Mouse (Mus musculus): ENCODE results near the gene Tnip1. TPM values are rescaled to one million over a fixed set of nuclear protein-coding genes. Genes with fewer than 3 reads are reported as not detected.
A peak's percentile ranks its signal among the peaks of the same experiment; 100 is the strongest.

Gene Tnip1
- polyA plus RNA-seq, 1 experiment from 2014 or later: 23.6 TPM

- no peaks in the 10 kb centered on the region for H3K27me3 ChIP-seq (replicated peaks)
- ATAC-seq (ENCODE audit: insufficient number of reproducible peaks, low FRiP score): no peak
- no peak overlapping the region for H3K9ac ChIP-seq
- no peak overlapping the region for H3K4me3 ChIP-seq
- H3K9me3 ChIP-seq (replicated peaks): no peaks in the 10 kb centered on the region
- 0 out of 2 replicates have a peak, but pooled peaks cover under 1% of the 10 kb centered on the region for H3K4me1 ChIP-seq (replicated peaks)
- H3K27ac ChIP-seq (ENCODE audit: poor library complexity, severe bottlenecking): no peak overlapping the region
- no peaks in the 10 kb centered on the region for H3K36me3 ChIP-seq
- 48% methylated on average over 7 of the region's 7 CpGs for WGBS
- no peak overlapping the region for H3K4me2 ChIP-seq
These were observed 70.6 kb downstream of the Tnip1 start for GRCm38 (mm10) chr11:54892091-54892490.

- ATAC-seq (ENCODE audit: insufficient number of reproducible peaks, low FRiP score): no peak
- no peak overlapping the region for H3K4me3 ChIP-seq
- H3K36me3 ChIP-seq: no peaks in the 10 kb centered on the region
- H3K4me2 ChIP-seq: no peak overlapping the region
- no peaks in the 10 kb centered on the region for H3K9me3 ChIP-seq (replicated peaks)
- no peak overlapping the region for H3K9ac ChIP-seq
- no peaks in the 10 kb centered on the region for H3K4me1 ChIP-seq (replicated peaks)
- H3K27me3 ChIP-seq (replicated peaks): no peaks in the 10 kb centered on the region
- no peak overlapping the region for H3K27ac ChIP-seq (ENCODE audit: poor library complexity, severe bottlenecking)
- 81% methylated on average over 5 of the region's 5 CpGs for WGBS
These were observed 71.4 kb downstream of the Tnip1 start for GRCm38 (mm10) chr11:54891341-54891740.

- Histone ChIP-seq H3K27ac (ENCODE audit: poor library complexity, severe bottlenecking) (no peak overlapping the region), H3K9ac (no peak overlapping the region), H3K4me3 (no peak overlapping the region), H3K4me1 (replicated peaks) (peaks cover 16% of the 10 kb centered on the region), H3K36me3 (no peaks in the 10 kb centered on the region), H3K27me3 (replicated peaks) (no peaks in the 10 kb centered on the region), H3K4me2 (no peak overlapping the region), H3K9me3 (replicated peaks) (no peaks in the 10 kb centered on the region)
- no peak for ATAC-seq (ENCODE audit: insufficient number of reproducible peaks, low FRiP score)
- WGBS: 62% methylated on average over 6 of the region's 6 CpGs
These were observed 74.8 kb downstream of the Tnip1 start for GRCm38 (mm10) chr11:54887927-54888326.

GRCm38 (mm10) chr11:54885406-54885805 lies 77.3 kb downstream of the Tnip1 start:
- peaks cover 38% of the 10 kb centered on the region for H3K4me1 ChIP-seq (replicated peaks)
- H3K9me3 ChIP-seq (replicated peaks): no peaks in the 10 kb centered on the region
- peak overlapping the region; percentile 7; the same call in 1 of the 2 replicates for H3K9ac ChIP-seq
- H3K27ac ChIP-seq (ENCODE audit: poor library complexity, severe bottlenecking): no peak overlapping the region
- H3K36me3 ChIP-seq: no peaks in the 10 kb centered on the region
- ATAC-seq (ENCODE audit: insufficient number of reproducible peaks, low FRiP score): no peak
- no peaks in the 10 kb centered on the region for H3K27me3 ChIP-seq (replicated peaks)
- H3K4me3 ChIP-seq: no peak overlapping the region
- WGBS: 92% methylated on average over 2 of the region's 2 CpGs
- H3K4me2 ChIP-seq: no peak overlapping the region

GRCm38 (mm10) chr11:54884937-54885336 lies 77.8 kb downstream of the Tnip1 start:
- Histone ChIP-seq H3K9me3 (replicated peaks) (no peaks in the 10 kb centered on the region), H3K9ac (peak overlapping the region; percentile 7; the same call in 1 of the 2 replicates), H3K4me3 (no peak overlapping the region), H3K4me2 (no peak overlapping the region), H3K36me3 (no peaks in the 10 kb centered on the region), H3K27ac (ENCODE audit: poor library complexity, severe bottlenecking) (peak overlapping the region; percentile 25; the same call in 1 of the 2 replicates), H3K27me3 (replicated peaks) (no peaks in the 10 kb centered on the region), H3K4me1 (replicated peaks) (peaks cover 43% of the 10 kb centered on the region)
- ATAC-seq (ENCODE audit: insufficient number of reproducible peaks, low FRiP score): peak; percentile 41; the same call in 1 of the 2 replicates
- WGBS: 19% methylated on average over 5 of the region's 5 CpGs

GRCm38 (mm10) chr11:54884197-54884828 lies 78.4 kb downstream of the Tnip1 start:
- Histone ChIP-seq H3K9me3 (replicated peaks) (no peaks in the 10 kb centered on the region), H3K4me1 (replicated peaks) (peaks cover 48% of the 10 kb centered on the region), H3K27ac (ENCODE audit: poor library complexity, severe bottlenecking) (peak overlapping the region; percentile 23; the same call in 1 of the 2 replicates), H3K9ac (no peak overlapping the region), H3K4me3 (no peak overlapping the region), H3K4me2 (no peak overlapping the region), H3K27me3 (replicated peaks) (no peaks in the 10 kb centered on the region), H3K36me3 (no peaks in the 10 kb centered on the region)
- WGBS: 77% methylated on average over 5 of the region's 5 CpGs
- no peak for ATAC-seq (ENCODE audit: insufficient number of reproducible peaks, low FRiP score)

GRCm38 (mm10) chr11:54882671-54883070 lies 80.0 kb downstream of the Tnip1 start:
- H3K9ac ChIP-seq: no peak overlapping the region

GRCm38 (mm10) chr11:54881051-54881474 lies 81.7 kb downstream of the Tnip1 start:
- Histone ChIP-seq H3K9me3 (replicated peaks) (no peaks in the 10 kb centered on the region), H3K9ac (peak overlapping the region; percentile 4; the same call in 1 of the 2 replicates), H3K36me3 (no peaks in the 10 kb centered on the region), H3K4me3 (no peak overlapping the region), H3K27me3 (replicated peaks) (no peaks in the 10 kb centered on the region), H3K4me1 (replicated peaks) (peaks cover 48% of the 10 kb centered on the region), H3K4me2 (no peak overlapping the region), H3K27ac (ENCODE audit: poor library complexity, severe bottlenecking) (peak overlapping the region; percentile 87)
- ATAC-seq (ENCODE audit: insufficient number of reproducible peaks, low FRiP score): 0 out of 2 replicates have a peak, but pooled peaks have one; percentile 44
- 4% methylated on average over 2 of the region's 2 CpGs for WGBS

More at GRCm38 (mm10) chr11:54882671-54883070, 80.0 kb downstream of the Tnip1 start:
- Histone ChIP-seq H3K4me2 (no peak overlapping the region), H3K9me3 (replicated peaks) (no peaks in the 10 kb centered on the region), H3K4me3 (no peak overlapping the region), H3K4me1 (replicated peaks) (peaks cover 48% of the 10 kb centered on the region), H3K27ac (ENCODE audit: poor library complexity, severe bottlenecking) (peak overlapping the region; percentile 90), H3K27me3 (replicated peaks) (no peaks in the 10 kb centered on the region), H3K36me3 (no peaks in the 10 kb centered on the region)
- ATAC-seq (ENCODE audit: insufficient number of reproducible peaks, low FRiP score): 0 out of 2 replicates have a peak, but pooled peaks have one; percentile 30
- WGBS: 10% methylated on average over 8 of the region's 8 CpGs

GRCm38 (mm10) chr11:54879922-54880321 lies 82.8 kb downstream of the Tnip1 start:
- peak; percentile 74 for ATAC-seq (ENCODE audit: insufficient number of reproducible peaks, low FRiP score)
- H3K4me3 ChIP-seq: no peak overlapping the region
- H3K9me3 ChIP-seq (replicated peaks): no peaks in the 10 kb centered on the region
- H3K27me3 ChIP-seq (replicated peaks): no peaks in the 10 kb centered on the region
- no peaks in the 10 kb centered on the region for H3K36me3 ChIP-seq
- H3K4me2 ChIP-seq: peak overlapping the region; percentile 14
- 3% methylated on average over 10 of the region's 10 CpGs for WGBS
- 0 out of 2 replicates have a peak overlapping the region, but pooled peaks have one; percentile 26 for H3K9ac ChIP-seq
- H3K27ac ChIP-seq (ENCODE audit: poor library complexity, severe bottlenecking): peak overlapping the region; percentile 87
- H3K4me1 ChIP-seq (replicated peaks): peaks cover 41% of the 10 kb centered on the region

GRCm38 (mm10) chr11:54879434-54879833 lies 83.3 kb downstream of the Tnip1 start:
- ATAC-seq (ENCODE audit: insufficient number of reproducible peaks, low FRiP score): peak; percentile 70; the same call in 1 of the 2 replicates
- peak overlapping the region; percentile 87 for H3K27ac ChIP-seq (ENCODE audit: poor library complexity, severe bottlenecking)

GRCm38 (mm10) chr11:54878893-54879292 lies 83.8 kb downstream of the Tnip1 start:
- ATAC-seq (ENCODE audit: insufficient number of reproducible peaks, low FRiP score): no peak
- Histone ChIP-seq H3K27ac (ENCODE audit: poor library complexity, severe bottlenecking) (no peak overlapping the region), H3K9me3 (replicated peaks) (no peaks in the 10 kb centered on the region), H3K4me2 (no peak overlapping the region), H3K4me1 (replicated peaks) (peaks cover 35% of the 10 kb centered on the region), H3K27me3 (replicated peaks) (no peaks in the 10 kb centered on the region), H3K9ac (no peak overlapping the region), H3K4me3 (no peak overlapping the region), H3K36me3 (peaks cover 8% of the 10 kb centered on the region)
- 76% methylated on average over 6 of the region's 6 CpGs for WGBS

More at GRCm38 (mm10) chr11:54879434-54879833, 83.3 kb downstream of the Tnip1 start:
- Histone ChIP-seq H3K27me3 (replicated peaks) (no peaks in the 10 kb centered on the region), H3K9me3 (replicated peaks) (no peaks in the 10 kb centered on the region), H3K4me3 (no peak overlapping the region), H3K36me3 (peaks cover 3% of the 10 kb centered on the region; the same call in 1 of the 2 replicates), H3K4me2 (peak overlapping the region; percentile 14; the same call in 1 of the 2 replicates), H3K9ac (no peak overlapping the region), H3K4me1 (replicated peaks) (peaks cover 36% of the 10 kb centered on the region)
- WGBS: 16% methylated on average over 4 of the region's 4 CpGs

All from heart, embryonic 12.5 days (tissue).